In genomic region chr1:11565309-11565708, GRCm38 (mm10) we compare ENCODE assay signal across 8 mouse cellular contexts.
DNase-seq lines count a peak whose midpoint lies in the region; ATAC-seq and TF ChIP-seq lines count a peak whose summit lies in the region.
"Had no signal": no experiment of that assay in that cellular context is flagged by ENCODE, and none has a peak within 500 bp of the region (broad histone marks: within the 10 kb centered on the region; RNA-seq: fewer than 3 reads in every experiment).

No protein-coding gene starts in this region.

- DNase-seq in kidney, postnatal 0 days (ENCODE audit: low spot score): peak; percentile 28
- no peak for DNase-seq in kidney, adult 11 months
- no peak for DNase-seq in MEL (ENCODE audit: low read depth, low spot score)
- peak; percentile 48 for DNase-seq in brain, adult 2 months (ENCODE audit: low read depth, low spot score)
- peak; percentile 72 for DNase-seq in hindbrain, embryonic 14.5 days (ENCODE audit: low spot score)
- DNase-seq in spleen, postnatal 36 days (ENCODE audit: low spot score in 2 of 2): no peak

- peak; percentile 17; the same call in 1 of the 2 replicates for TF ChIP-seq RAD21 in MEL (IDR thresholded peaks at IDR 0.05; ENCODE audit: low read depth, low read length)

- no peaks in the 10 kb centered on the region for H3K79me2 ChIP-seq in MEL (ENCODE audit: control insufficient read depth, insufficient read depth, low read length, poor library complexity)

- no peaks in the 10 kb centered on the region for H3K9me3 ChIP-seq in kidney, postnatal 0 days (replicated peaks; ENCODE audit: low read length)
- H3K9me3 ChIP-seq in MEL (replicated peaks; ENCODE audit: insufficient read depth, low read length): no peaks in the 10 kb centered on the region
- H3K9me3 ChIP-seq in hindbrain, embryonic 14.5 days (ENCODE audit: control insufficient read depth, low read length): no peaks in the 10 kb centered on the region
- H3K9me3 ChIP-seq in midbrain, embryonic 13.5 days: no peaks in the 10 kb centered on the region
- H3K9me3 ChIP-seq: embryonic facial prominence, embryonic 15.5 days had no signal

- no peak for TF ChIP-seq EP300 in MEL (IDR thresholded peaks at IDR 0.05; ENCODE audit: low read depth in 1 of 2, low read length in 2 of 2)

- no peaks in the 10 kb centered on the region for H3K27me3 ChIP-seq in kidney, postnatal 0 days (ENCODE audit: insufficient read depth, low read length)
- no peaks in the 10 kb centered on the region for H3K27me3 ChIP-seq in MEL (ENCODE audit: control insufficient read depth in 1 of 2, insufficient read depth in 2 of 2, low read length in 2 of 2)
- H3K27me3 ChIP-seq in hindbrain, embryonic 14.5 days (ENCODE audit: control insufficient read depth, insufficient read depth, low read length): no peaks in the 10 kb centered on the region
- no peaks in the 10 kb centered on the region for H3K27me3 ChIP-seq in midbrain, embryonic 13.5 days
- H3K27me3 ChIP-seq: embryonic facial prominence, embryonic 15.5 days had no signal

- no peak overlapping the region for H3K4me3 ChIP-seq in kidney, postnatal 0 days (replicated peaks; ENCODE audit: low read depth, low read length)
- no peak overlapping the region for H3K4me3 ChIP-seq in MEL (ENCODE audit: control insufficient read depth in 1 of 2, insufficient read depth in 1 of 2, low read depth in 2 of 2, low read length in 2 of 2)
- no peak overlapping the region for H3K4me3 ChIP-seq in hindbrain, embryonic 14.5 days (replicated peaks; ENCODE audit: low read length)
- no peak overlapping the region for H3K4me3 ChIP-seq in midbrain, embryonic 13.5 days (replicated peaks)
- H3K4me3 ChIP-seq: embryonic facial prominence, embryonic 15.5 days had no signal

- TF ChIP-seq CTCF in kidney, postnatal 0 days (IDR thresholded peaks at IDR 0.05; ENCODE audit: low read depth): peak; percentile 65
- TF ChIP-seq CTCF in MEL (IDR thresholded peaks at IDR 0.05 in 2 of 3, conservative IDR thresholded peaks at IDR 0.05 in 1 of 3; ENCODE audit: control insufficient read depth in 1 of 3, insufficient read depth in 1 of 3, low read depth in 2 of 3, low read length in 3 of 3, poor library complexity in 1 of 3, severe bottlenecking in 1 of 3): peak in 2 of 3 experiments; percentile 14 to 38; a peak in 3 of 6 replicates

- WGBS in kidney, postnatal 0 days: 14% methylated on average over 6 of the region's 6 CpGs
- 10% methylated on average over 6 of the region's 6 CpGs for WGBS in hindbrain, embryonic 14.5 days
- 10% methylated on average over 6 of the region's 6 CpGs for WGBS in midbrain, embryonic 13.5 days

- H3K4me1 ChIP-seq in kidney, postnatal 0 days (replicated peaks; ENCODE audit: insufficient read depth, low read length): no peaks in the 10 kb centered on the region
- no peaks in the 10 kb centered on the region for H3K4me1 ChIP-seq in MEL (ENCODE audit: control insufficient read depth in 1 of 2, insufficient read depth in 2 of 2, low read length in 2 of 2)
- no peaks in the 10 kb centered on the region for H3K4me1 ChIP-seq in hindbrain, embryonic 14.5 days (replicated peaks; ENCODE audit: control insufficient read depth, insufficient read depth, low read length)
- no peaks in the 10 kb centered on the region for H3K4me1 ChIP-seq in midbrain, embryonic 13.5 days (replicated peaks)
- H3K4me1 ChIP-seq: embryonic facial prominence, embryonic 15.5 days had no signal

- no peak overlapping the region for H3K4me2 ChIP-seq in kidney, postnatal 0 days (ENCODE audit: low read length)
- no peak overlapping the region for H3K4me2 ChIP-seq in hindbrain, embryonic 14.5 days (replicated peaks)
- H3K4me2 ChIP-seq in midbrain, embryonic 13.5 days (replicated peaks): no peak overlapping the region
- H3K4me2 ChIP-seq: embryonic facial prominence, embryonic 15.5 days had no signal

- no peak for TF ChIP-seq POLR2A in MEL (IDR thresholded peaks at IDR 0.05; ENCODE audit: control insufficient read depth in 1 of 2, insufficient read depth in 1 of 2, low read depth in 1 of 2, low read length in 2 of 2, poor library complexity in 1 of 2)

- H3K9ac ChIP-seq in kidney, postnatal 0 days (ENCODE audit: low read depth, low read length): no peak overlapping the region
- no peak overlapping the region for H3K9ac ChIP-seq in MEL (ENCODE audit: control insufficient read depth, low read depth, low read length, poor library complexity, severe bottlenecking)
- no peak overlapping the region for H3K9ac ChIP-seq in hindbrain, embryonic 14.5 days
- H3K9ac ChIP-seq in midbrain, embryonic 13.5 days (replicated peaks): no peak overlapping the region
- H3K9ac ChIP-seq: embryonic facial prominence, embryonic 15.5 days had no signal

- no peak for ATAC-seq in kidney, postnatal 0 days (replicated peaks; ENCODE audit: low FRiP score, low read depth)
- ATAC-seq in hindbrain, embryonic 14.5 days (ENCODE audit: low FRiP score): no peak; the same call in 1 of the 2 replicates
- 0 out of 2 replicates have a peak, but pooled peaks have one; percentile 63 for ATAC-seq in midbrain, embryonic 13.5 days

- H3K36me3 ChIP-seq in kidney, postnatal 0 days (ENCODE audit: insufficient read depth, low read length): no peaks in the 10 kb centered on the region
- H3K36me3 ChIP-seq in MEL (ENCODE audit: control insufficient read depth in 1 of 2, insufficient read depth in 2 of 2, low read length in 2 of 2): no peaks in the 10 kb centered on the region
- H3K36me3 ChIP-seq in hindbrain, embryonic 14.5 days (replicated peaks; ENCODE audit: control insufficient read depth, insufficient read depth): no peaks in the 10 kb centered on the region
- H3K36me3 ChIP-seq in midbrain, embryonic 13.5 days: no peaks in the 10 kb centered on the region
- H3K36me3 ChIP-seq: embryonic facial prominence, embryonic 15.5 days had no signal

- no peak overlapping the region for H3K27ac ChIP-seq in kidney, postnatal 0 days
- H3K27ac ChIP-seq in MEL (ENCODE audit: control insufficient read depth, low read depth, low read length): no peak overlapping the region
- no peak overlapping the region for H3K27ac ChIP-seq in hindbrain, embryonic 14.5 days
- no peak overlapping the region for H3K27ac ChIP-seq in midbrain, embryonic 13.5 days
- H3K27ac ChIP-seq: embryonic facial prominence, embryonic 15.5 days had no signal

TF ChIP-seq in MEL, 35 proteins besides CTCF, POLR2A, EP300 and RAD21:
- TF ChIP-seq E2F4 (IDR thresholded peaks at IDR 0.05; ENCODE audit: borderline replicate concordance, low read depth, low read length) (no peak), MXI1 (IDR thresholded peaks at IDR 0.05; ENCODE audit: low read depth, low read length) (no peak), ZKSCAN1 (IDR thresholded peaks at IDR 0.05; ENCODE audit: low read depth, low read length) (no peak), ZNF384 (IDR thresholded peaks at IDR 0.05; ENCODE audit: low read depth, low read length) (no peak), TBP (IDR thresholded peaks at IDR 0.05; ENCODE audit: low read depth, low read length) (no peak), MAZ (IDR thresholded peaks at IDR 0.05; ENCODE audit: low read depth, low read length) (no peak), ETS1 (IDR thresholded peaks at IDR 0.05; ENCODE audit: low read depth, low read length) (no peak), ZC3H11A (IDR thresholded peaks at IDR 0.05; ENCODE audit: low read depth, low read length) (no peak), POLR2AphosphoS2 (IDR thresholded peaks at IDR 0.05; ENCODE audit: low read length) (no peak), TCF12 (IDR thresholded peaks at IDR 0.05; ENCODE audit: low read depth, low read length) (no peak), ZMIZ1 (IDR thresholded peaks at IDR 0.05; ENCODE audit: low read depth, low read length) (no peak), NELFE (IDR thresholded peaks at IDR 0.05; ENCODE audit: low read depth, low read length) (no peak), SMC3 (IDR thresholded peaks at IDR 0.05; ENCODE audit: low read depth, low read length) (no peak), JUND (IDR thresholded peaks at IDR 0.05; ENCODE audit: low read depth, low read length) (no peak), NRF1 (IDR thresholded peaks at IDR 0.05; ENCODE audit: insufficient read depth, low read depth, low read length, poor library complexity, severe bottlenecking) (no peak), CHD2 (IDR thresholded peaks at IDR 0.05; ENCODE audit: low read length) (no peak), POLR2AphosphoS5 (IDR thresholded peaks at IDR 0.05; ENCODE audit: borderline replicate concordance, low read depth, low read length) (no peak), CHD1 (IDR thresholded peaks at IDR 0.05; ENCODE audit: low read depth, low read length) (no peak)

Comparison
In these comparisons a context has a peak if more than half of its experiments do, and no peak if none do; other contexts are left out.
1. DNase-seq: peak in kidney, postnatal 0 days (single experiment), brain, adult 2 months (single experiment) and hindbrain, embryonic 14.5 days (single experiment); none in kidney, adult 11 months (single experiment), MEL (single experiment) and spleen, postnatal 36 days (0 of 2).